Mouse (Mus musculus) E14TG2a.4 (cell line): ENCODE results near the gene Slc5a11.

Source experiments
- CTCF ChIP-seq: conservative IDR thresholded peaks from 2 replicates; pipeline ENCODE4 v1.5.1; 2014; ENCODE audit warnings: low read length
- POU5F1 ChIP-seq: IDR thresholded peaks from 2 replicates; pipeline ENCODE4 v1.6.1; 2014; ENCODE audit warnings: low read length, borderline replicate concordance

- TF ChIP-seq CTCF (no peak), POU5F1 (no peak)
Observed at GRCm38 (mm10) chr7:123215138-123215537, 558 bp downstream of the Slc5a11 start.
